Mouse (Mus musculus) CH12F3 (cell line): ENCODE measurements around the gene Plekhm2.

Source experiments
- in situ Hi-C: fragments of 300-500 bp; cut with MboI; formaldehyde crosslinking; loops from 2 replicates; pipeline ENCODE4 v1.14.3; 2020; ENCODE audit warnings: low sequenced_read_pairs

The Plekhm2 gene

GRCm38 (mm10) chr4:141664799-141665198 lies at the start of gene Plekhm2:
TSS of gene Plekhm2 (minus strand) at chr4:141664899.
- in situ Hi-C loops, result no loop called here

GRCm38 (mm10) chr4:141713598-141714142 lies 49.0 kb upstream of the Plekhm2 start:
- in situ Hi-C loops, result no loop called here

- in situ Hi-C loops, result no loop called here
Observed at GRCm38 (mm10) chr4:141711250-141711649, 46.6 kb upstream of the Plekhm2 start.

- in situ Hi-C loops, result no loop called here
Observed at GRCm38 (mm10) chr4:141708971-141709370, 44.3 kb upstream of the Plekhm2 start.

GRCm38 (mm10) chr4:141708005-141708404 lies 43.3 kb upstream of the Plekhm2 start:
- in situ Hi-C loops, result no loop called here

GRCm38 (mm10) chr4:141705331-141705730 lies 40.6 kb upstream of the Plekhm2 start:
- in situ Hi-C loops, result no loop called here

- in situ Hi-C loops, result no loop called here
Observed at GRCm38 (mm10) chr4:141704625-141705024, 39.9 kb upstream of the Plekhm2 start.

- in situ Hi-C loops, result no loop called here
Observed at GRCm38 (mm10) chr4:141694719-141695118, 30.0 kb upstream of the Plekhm2 start.

- in situ Hi-C loops, result no loop called here
Observed at GRCm38 (mm10) chr4:141688505-141688904, 23.8 kb upstream of the Plekhm2 start.

- in situ Hi-C loops, result no loop called here
Observed at GRCm38 (mm10) chr4:141686525-141686924, 21.8 kb upstream of the Plekhm2 start.

GRCm38 (mm10) chr4:141686093-141686492 lies 21.4 kb upstream of the Plekhm2 start:
- in situ Hi-C loops, result no loop called here

- in situ Hi-C loops, result no loop called here
Observed at GRCm38 (mm10) chr4:141685499-141685898, 20.8 kb upstream of the Plekhm2 start, which contains the start of gene Rsc1a1. TSS of gene Rsc1a1 (minus strand) at chr4:141685599.

GRCm38 (mm10) chr4:141682706-141683230 lies 18.1 kb upstream of the Plekhm2 start:
- in situ Hi-C loops, result no loop called here

- in situ Hi-C loops, result no loop called here
Observed at GRCm38 (mm10) chr4:141681767-141682166, 17.1 kb upstream of the Plekhm2 start.

GRCm38 (mm10) chr4:141680892-141681291 lies 16.2 kb upstream of the Plekhm2 start:
- in situ Hi-C loops, result no loop called here

- in situ Hi-C loops, result no loop called here
Observed at GRCm38 (mm10) chr4:141679016-141679415, 14.3 kb upstream of the Plekhm2 start.

- in situ Hi-C loops, result no loop called here
Observed at GRCm38 (mm10) chr4:141676462-141676979, 11.8 kb upstream of the Plekhm2 start.

- in situ Hi-C loops, result no loop called here
Observed at GRCm38 (mm10) chr4:141672325-141672724, 7.6 kb upstream of the Plekhm2 start.

GRCm38 (mm10) chr4:141671389-141671788 lies 6.7 kb upstream of the Plekhm2 start:
- in situ Hi-C loops, result no loop called here

GRCm38 (mm10) chr4:141669898-141670712 lies 5.4 kb upstream of the Plekhm2 start:
- in situ Hi-C loops, result no loop called here

GRCm38 (mm10) chr4:141664011-141664745 lies 521 bp downstream of the Plekhm2 start:
- in situ Hi-C loops, result no loop called here
